Mouse (Mus musculus): ENCODE results near the gene Hps4.

DNA sequence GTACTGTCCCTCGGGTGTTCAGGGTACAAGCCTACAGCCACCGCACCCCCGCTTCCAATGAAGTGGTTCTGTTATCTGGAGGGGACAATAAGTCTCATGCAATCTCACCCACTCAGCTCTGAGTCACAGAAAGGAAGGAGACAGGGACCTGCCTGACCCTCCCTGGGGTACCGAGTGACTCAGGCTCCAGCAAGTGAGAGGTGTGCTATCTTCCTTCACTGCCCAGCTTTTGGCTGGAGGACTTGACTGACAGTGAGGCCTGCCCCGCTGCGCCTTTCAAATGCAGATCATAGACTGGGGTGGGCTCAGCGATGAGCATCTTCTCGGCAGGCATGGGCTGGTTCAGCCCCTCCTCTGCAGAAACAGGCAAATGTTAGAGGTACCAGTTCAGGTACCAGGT lies 47.7 kb upstream of the Hps4 start:
- TF ChIP-seq POLR2A (IDR thresholded peaks at IDR 0.05; ENCODE audit: extremely low read depth, insufficient read depth, low read length) (no peak), CTCF (IDR thresholded peaks at IDR 0.05; ENCODE audit: low read depth, low read length) (no peak)
